Mouse (Mus musculus): ENCODE data around the gene Stab2.

Gene Stab2

GRCm38 (mm10) chr10:86990666-86991065 lies 17.2 kb downstream of the Stab2 start:
- CTCF ChIA-PET, result no interaction called here

- CTCF ChIA-PET, result no interaction called here
Measured at GRCm38 (mm10) chr10:86989838-86990237, 18.0 kb downstream of the Stab2 start.

DNA sequence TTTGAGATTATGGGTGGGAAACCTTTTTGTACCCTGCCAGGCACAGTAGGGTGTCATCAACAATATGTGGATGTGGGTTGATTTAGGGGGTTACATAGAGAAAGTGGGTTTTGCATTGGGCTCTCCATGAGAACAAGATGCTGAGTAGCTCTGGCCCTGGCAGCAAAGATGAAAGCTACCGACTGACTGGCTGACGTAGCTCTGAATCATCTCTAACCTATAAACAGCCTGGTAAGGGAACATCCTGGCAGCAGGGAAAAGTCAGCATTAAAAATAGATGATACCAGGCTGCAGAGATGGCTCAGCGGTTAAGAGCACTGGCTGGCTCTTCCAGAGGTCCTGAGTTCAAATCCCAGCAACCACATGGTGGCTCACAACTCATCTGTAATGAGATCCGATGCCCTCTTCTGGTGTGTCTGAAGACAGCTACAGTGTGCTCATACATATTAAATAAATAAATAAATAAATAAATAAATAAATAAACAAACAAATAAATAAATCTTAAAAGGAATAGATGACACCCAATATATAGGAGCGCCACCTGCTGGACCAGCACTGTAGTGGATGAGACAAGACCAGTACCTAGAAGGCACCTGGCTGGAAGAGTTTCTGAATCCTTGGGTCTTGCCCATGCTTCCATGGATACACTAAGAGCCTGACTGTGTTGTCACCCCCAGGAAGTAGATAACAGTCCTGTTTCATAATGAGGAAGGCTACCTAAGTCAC lies 31.7 kb downstream of the Stab2 start:
- CTCF ChIA-PET, result no interaction called here

DNA sequence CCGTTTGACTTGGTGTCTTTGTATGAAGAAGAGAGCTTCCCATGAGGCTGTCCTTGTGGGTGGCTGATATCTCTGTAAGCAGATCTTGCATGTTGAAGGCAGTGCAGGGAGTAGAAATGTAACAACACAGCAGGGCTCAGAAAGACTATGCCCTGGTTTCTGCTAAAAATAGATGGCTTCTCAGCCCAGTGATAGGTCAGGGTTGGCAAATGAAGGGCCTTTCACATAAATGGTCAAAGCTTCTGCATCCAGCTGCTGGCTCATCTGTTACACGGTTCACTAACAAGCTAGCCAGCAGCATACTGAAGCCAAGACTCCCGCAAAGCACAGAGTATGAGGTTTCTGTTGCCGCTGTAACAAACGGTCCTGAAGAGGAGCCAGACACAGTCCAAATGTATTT lies 34.5 kb downstream of the Stab2 start:
- CTCF ChIA-PET, result no interaction called here

GRCm38 (mm10) chr10:86972503-86972826 lies 35.4 kb downstream of the Stab2 start:
- CTCF ChIA-PET, result no interaction called here

DNA sequence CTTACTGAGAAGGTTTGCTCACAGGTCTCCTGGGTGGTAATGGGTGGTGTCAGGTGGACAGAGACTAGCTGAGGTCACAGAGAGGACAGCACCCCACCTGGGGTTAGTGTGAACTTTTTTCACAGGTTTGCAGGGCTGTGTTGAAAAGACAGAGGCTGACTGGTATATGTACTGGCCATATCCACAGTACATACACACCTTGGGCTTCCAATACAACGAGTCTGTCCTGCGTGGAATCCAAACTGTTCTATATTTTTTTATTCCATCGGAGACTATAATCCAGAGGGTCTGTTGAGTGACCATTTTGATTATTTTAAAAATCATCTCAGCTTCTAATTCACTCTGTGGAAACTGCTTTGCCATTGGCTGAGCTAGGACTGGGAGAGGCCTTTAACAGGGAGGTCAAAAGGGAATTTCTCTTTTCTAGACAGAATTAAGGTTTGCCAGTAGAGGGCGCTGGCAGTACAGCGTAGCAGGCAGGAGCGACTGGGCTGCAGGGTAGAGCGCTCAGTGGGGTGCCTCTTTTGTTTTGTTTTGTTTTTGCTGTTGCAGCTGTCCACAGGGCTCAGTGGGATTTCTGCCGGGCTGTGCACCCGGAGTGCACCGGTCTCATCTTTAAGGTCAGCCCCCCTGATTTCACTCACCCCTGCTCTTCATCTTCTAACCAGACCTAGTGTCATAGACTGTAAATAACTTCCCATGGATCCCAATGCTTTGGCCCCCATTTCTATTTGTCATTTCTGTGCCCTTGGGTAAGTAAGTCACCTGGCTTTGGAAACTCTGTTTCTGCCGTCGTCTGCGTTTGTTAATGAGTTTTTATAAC lies 35.9 kb downstream of the Stab2 start:
- CTCF ChIA-PET, result no interaction called here

DNA sequence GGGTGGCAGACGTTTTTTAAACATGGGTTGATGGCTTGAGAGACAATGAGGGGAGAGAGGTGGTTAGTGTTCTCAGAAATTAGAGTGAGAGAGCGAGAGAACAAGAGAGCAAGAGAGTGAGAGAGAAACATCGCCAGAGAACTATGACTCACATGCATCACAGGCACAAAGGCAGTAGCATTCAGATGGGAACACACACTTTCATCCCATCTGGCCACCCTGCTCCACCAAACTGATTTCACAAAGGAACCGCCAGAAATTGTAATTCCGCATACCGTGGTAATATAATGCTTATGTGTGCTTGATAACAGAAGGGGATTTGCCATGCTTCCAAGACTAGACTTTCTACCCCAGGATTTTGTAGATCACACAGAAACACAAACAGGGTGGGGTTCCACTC lies 38.5 kb downstream of the Stab2 start:
- CTCF ChIA-PET, result no interaction called here

DNA sequence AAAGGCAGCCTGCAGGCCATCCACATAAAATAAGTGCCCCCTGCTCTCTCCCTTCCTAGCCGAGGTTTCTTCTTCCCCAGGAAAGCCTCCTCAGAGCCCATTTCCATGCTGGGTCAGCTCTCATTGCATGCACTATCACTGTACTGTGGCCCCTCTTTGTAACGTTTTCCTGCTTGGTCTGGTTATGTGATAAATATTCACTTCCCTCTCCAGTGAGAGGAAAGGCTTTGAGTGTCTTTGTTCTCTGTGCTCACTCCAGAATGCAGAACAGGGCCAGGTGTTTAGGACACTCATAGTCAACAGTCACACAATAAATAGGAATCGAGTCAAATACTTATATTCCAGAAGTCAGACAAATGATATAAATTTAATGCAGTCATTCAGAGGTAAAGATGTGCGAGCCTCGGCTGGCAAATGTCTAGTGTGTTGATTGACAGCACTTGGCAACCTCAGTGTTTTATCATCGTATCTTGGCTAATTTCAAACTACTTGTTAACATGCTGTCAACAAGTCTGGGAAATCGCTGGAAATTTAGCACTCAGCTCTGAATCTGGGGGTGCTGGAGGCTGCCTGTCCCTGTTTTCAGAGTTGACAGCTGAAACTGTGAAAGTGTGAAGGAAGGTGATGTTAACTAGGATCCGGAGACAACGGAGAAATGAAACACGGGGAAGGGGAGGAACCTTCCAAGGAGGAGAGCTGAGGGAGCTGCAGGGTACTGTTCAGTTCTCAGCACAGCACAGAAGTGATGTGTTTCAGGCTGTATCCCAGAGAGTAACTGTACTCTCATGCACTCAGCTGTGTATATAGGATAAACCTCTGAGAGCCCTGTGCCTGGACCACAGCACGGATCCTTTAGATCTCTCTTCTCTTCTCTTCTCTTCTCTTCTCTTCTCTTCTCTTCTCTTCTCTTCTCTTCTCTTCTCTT lies 46.0 kb downstream of the Stab2 start:
- CTCF ChIA-PET, result no interaction called here

- CTCF ChIA-PET, result no interaction called here
Measured at GRCm38 (mm10) chr10:86955299-86955698, 52.5 kb downstream of the Stab2 start.

GRCm38 (mm10) chr10:86952696-86953095 lies 55.1 kb downstream of the Stab2 start:
- CTCF ChIA-PET, result no interaction called here

DNA sequence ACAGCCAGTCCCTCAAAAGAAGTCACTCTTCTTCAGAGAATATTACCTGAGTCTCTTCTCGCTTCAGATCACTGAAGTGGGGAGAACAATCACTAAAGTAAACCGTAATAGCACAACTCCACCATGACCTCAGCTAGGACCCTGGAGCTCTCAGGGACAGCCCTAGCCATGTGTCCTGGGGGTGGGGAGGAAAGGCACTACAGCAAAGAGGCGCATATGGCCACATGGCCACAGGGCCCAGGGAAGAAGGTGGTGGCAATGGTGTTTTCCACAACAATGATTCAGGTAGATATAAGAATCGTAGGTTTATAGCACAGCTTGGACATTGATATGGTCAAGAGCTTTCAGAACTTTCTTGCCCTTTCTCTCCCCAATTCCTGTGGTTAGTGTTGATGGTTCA lies 57.0 kb downstream of the Stab2 start:
- CTCF ChIA-PET, result no interaction called here

DNA sequence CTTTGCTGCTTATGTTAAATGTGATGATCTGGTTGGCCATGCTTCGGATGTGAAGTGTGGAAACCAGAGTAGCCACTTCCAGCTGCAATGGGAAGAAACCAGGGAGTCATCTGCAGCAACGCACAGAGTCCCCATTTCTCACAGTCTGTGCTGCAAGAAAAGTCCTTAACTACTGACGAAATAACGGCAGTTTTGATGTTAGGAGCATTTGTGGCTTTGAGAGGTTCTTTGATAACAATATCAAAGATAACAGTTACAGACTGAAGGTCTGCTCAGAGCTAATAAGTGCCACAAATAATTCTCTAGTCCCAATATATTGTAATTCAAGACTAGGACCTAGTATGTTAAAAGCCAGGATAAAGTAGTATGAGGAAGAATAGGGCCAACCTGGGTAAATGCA lies 57.9 kb downstream of the Stab2 start:
- CTCF ChIA-PET, result no interaction called here

DNA sequence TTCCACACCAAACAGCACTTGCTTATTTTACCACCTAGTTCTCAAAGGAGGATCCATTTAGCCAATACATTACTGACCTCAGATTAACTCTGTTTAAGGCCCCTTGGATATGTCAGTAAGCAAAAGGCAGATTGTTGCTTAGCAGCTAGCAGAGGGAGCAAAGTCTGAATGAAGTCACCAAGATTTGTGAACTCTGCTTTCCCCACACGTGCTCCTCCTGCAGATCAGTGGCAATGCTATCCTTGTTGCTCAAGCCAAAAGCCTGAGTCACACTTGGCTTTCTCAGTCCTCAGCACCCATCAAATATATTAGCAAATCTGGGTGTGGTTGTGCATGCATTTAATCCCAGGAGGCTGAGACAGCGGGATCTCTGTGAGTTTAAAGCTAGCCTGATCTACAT lies 60.3 kb downstream of the Stab2 start:
- CTCF ChIA-PET, result no interaction called here

GRCm38 (mm10) chr10:86940591-86940990 lies 67.2 kb downstream of the Stab2 start:
- CTCF ChIA-PET, result no interaction called here

DNA sequence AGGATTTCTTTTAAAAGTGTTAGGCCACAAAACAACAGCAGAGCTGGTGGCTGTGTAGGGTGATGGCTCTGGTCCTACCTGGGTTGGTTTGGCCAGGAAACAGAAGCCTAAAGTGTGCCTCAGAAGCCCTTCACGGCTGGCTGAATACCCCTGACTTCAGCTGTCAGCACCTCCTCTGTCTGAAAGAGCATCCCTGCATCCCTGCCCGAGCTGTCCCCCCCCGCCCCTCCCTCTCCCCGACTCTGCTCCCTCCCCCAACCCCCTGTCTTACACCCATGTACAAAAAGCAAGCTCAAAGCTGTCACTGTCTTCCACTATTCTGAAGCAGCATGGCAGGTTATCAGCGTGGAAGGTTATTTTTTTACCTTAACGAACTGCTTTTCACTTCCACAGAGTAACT lies 73.4 kb downstream of the Stab2 start:
- CTCF ChIA-PET, result no interaction called here

GRCm38 (mm10) chr10:86933906-86934305 lies 73.9 kb downstream of the Stab2 start:
- CTCF ChIA-PET, result no interaction called here

- CTCF ChIA-PET, result no interaction called here
Measured at GRCm38 (mm10) chr10:86933180-86933695, 74.6 kb downstream of the Stab2 start.

DNA sequence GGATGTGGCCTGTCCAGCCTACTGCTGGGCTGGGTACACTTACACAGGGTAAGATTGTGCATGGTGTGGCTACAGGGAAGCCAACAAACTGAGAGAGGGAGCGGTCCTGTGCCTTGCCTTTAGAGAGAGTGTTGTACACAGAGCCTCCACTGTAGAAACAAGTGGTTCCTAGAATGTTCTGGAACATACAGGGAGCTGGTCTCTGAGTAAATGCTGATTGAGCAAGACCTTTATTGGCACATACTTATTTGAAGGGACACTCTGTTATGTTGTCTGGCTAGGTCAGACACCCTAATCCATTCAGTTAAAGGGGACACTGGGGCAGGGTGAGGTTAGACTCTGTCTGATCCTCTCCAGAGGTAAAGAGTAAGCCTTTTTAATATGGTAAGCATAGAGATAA lies 84.2 kb downstream of the Stab2 start:
- CTCF ChIA-PET, result no interaction called here

DNA sequence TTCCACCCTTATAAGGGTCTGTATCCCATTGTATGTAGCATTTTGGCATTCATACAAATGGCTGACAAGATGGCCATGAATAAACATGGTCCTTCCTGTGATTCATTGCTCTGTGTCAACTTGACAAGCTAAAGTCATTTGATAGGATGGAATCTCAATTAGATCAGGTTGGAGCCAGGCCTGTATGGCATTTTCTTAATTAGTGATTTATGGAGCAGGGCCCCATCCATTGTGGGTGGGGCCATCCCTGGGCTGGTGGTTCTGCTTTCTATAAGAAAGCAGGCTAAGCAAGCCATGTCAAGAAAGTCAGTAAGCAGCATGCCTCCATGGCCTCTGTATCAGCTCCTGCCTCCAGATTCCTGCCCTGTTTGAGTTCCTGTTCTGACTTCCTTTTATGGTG lies 92.2 kb downstream of the Stab2 start:
- CTCF ChIA-PET, result no interaction called here

GRCm38 (mm10) chr10:86908562-86908961 lies 99.3 kb downstream of the Stab2 start:
- CTCF ChIA-PET, result no interaction called here

GRCm38 (mm10) chr10:86907043-86907442 lies 100.8 kb downstream of the Stab2 start:
- CTCF ChIA-PET, result no interaction called here

DNA sequence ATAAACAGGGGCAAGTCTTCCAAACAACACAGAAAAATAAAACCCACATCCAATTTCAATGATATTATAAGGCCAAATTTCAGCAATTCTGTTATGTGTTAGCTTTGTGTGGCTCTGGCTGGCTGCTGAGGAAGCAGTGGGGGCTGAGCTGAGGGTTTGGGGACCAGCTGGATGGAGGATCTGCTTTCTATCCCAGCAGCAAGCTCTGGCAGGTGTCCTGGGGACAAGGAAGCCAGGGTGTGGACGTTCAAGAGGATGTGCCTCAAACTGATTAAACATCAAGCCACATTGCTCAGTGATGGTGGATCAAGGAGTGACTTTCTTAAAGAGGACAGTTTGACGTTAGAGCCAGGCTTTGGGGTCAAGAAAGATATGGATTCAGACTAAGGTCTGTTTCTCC lies 112.3 kb downstream of the Stab2 start:
- CTCF ChIA-PET, result interaction anchor here (0.6 kb wide), 1 partner anchor 530 kb away, joined by 3 read pairs; no protein-coding TSS in a partner anchor

Measured in spleen, embryonic (tissue).